Mouse (Mus musculus) ES-CJ7 (cell line): Measurements from ENCODE around the gene Cdc123.

ENCODE experiments used
- DNase-seq: peaks from one replicate; pipeline ENCODE4 v3.0.0; 2011; ENCODE audit warnings: low read depth, low spot score

The Cdc123 gene

DNA sequence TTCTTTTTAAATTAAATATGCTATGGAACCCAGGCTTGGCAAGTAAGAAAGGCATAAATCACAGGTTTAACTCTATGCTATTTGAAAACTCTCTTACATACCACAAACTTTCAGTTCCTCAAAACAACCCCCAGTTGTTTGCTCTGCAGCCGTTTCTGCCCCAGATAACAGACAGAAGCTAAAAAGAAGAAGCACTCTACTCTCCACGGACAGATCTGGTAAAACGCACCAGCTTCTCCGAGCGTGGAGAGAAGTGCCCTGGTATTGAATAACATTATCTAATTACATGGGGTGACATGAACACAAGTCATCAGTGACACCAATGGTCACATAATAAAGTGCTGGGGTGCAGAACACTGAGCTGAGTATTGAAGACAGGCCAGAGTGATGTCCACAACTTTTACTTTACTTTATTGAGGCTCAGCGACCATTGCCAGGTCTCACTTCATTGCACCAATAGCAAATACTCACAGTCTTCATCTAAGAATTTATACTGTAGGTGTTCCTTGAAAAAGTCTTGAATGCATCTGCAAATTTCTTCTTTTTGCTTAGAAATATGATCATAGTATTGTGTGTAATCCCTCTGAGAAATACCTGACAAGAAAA, 40.4 kb downstream of the Cdc123 start:
- DNase-seq: no peak

DNA sequence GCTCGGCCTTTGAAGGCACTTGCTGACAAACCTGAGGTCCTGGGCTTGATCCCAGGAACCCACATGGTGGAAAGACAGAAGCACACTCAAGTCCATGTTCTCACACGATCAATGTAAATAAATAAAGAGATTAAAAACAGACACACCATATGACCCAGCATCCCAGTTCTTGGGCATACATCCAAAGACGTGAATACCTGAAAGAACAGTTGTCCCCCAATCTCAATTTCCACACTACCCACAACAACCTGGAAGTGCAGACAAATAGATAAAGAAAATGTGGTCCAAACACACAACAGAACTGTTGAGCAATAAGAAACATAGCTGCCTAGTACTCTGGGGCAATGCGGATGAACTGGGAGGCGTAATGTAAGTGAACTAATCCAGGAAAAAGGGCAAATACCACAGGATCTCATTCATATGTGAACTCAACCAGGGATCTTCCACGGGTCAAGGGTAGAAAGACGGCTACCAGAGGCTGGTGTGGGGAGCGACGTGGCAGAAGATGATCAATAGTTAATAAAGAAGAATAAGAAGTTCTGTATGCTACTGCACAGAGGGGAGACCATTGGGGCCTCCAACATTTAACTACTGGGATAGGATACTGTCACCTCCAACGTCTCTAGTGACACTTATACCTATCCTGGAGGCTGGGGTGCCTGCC, 42.9 kb downstream of the Cdc123 start:
- no peak for DNase-seq

DNA sequence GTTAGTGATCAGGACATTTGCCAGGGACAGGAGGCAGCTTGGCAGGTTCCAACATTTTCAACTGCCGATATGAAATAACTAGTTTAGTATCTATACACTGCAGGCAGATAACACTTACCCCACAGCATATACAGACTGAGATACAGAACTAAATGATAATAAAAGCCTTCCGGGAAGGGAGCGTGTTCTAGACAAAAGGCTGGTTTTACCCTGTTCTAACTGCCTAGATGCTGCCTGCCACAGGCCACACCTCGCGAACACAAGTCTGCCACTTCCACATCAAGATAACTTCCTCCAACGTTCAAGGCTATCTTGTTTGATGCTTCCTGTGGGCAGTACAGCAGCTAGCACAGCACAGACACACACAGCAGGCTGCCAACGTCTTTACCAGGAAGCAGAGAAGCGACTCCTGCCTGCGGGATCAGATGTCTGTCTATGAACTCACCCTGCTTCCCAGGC, 43.8 kb downstream of the Cdc123 start:
- DNase-seq: peak; percentile 71

DNA sequence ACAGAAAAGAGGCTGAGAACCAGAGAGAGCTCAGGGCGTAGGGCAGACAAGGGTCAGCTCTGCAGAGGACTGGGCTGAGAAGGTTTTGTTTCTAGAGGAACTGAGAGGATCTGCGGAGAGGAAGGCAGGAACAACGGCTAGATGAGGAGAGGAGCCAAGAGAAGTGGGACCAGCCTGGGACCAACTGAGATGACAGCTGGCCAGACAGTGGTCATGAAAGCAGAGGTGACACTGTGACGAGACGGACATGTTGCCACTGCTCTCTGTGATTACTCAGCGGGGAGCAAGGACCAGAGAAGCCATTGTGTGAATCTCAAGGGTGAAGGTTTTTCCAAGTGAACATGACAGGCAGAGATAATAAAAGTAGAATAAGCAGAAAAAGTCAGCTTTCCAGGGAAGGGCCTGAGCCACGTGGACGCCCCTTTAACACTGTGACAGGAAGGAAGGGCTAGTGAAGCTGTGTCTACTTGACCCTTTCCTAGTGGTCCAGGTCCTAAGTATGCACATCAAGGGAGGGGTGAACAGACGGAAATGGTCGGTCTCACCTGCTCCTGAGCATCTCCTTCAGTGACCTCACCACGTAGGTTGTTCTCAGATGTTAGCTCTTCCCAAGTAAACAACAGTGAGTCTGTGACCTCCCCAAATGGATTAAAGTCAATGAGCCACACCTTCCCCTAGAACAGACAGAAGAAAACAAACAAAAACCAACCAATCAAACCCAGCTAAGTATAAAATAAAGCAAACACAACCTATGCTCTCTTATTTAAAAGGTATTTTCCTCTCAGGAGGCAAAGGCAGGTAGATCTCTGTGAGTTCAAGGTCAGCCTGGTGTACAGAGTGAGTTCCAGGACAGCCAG, 46.9 kb downstream of the Cdc123 start:
- DNase-seq: peak; percentile 24

DNA sequence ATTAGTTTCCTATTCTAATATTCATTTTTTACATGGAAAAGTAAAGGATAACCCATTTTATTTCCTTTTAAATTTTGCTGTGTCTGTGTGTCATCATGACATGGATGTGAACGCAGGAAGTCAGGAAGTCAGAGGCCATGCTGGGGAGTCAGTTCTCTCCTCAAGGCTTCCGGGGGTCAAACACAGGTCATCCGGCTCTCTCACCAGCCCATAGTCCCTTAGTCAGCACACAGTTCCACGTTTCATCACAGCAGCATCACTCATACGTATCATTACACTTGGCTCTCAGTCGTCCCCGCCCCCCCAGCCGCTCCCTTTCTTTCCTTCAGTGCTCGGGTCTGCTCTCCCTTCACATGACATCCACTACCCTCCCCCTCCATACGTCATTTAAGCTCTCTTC, 51.2 kb downstream of the Cdc123 start:
- DNase-seq: no peak

DNA sequence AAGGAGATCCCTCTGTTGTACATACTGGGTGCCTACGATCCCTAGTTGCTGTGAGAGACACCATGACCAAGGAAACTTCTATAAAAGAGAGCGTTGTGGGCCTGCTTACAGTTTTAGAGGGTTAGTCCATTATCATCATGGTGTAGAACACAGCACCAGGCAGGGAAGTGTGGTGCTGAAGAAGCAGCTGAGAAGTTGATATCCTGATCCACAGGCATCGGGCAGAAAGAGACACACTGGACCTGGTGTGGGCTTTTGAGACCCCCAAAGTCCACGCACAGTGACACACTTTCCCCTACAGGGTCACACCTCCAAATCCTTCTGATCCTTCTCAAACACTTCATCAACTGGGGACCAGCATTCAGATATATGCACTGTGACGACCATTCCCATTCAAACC, 52.9 kb downstream of the Cdc123 start:
- DNase-seq: no peak

DNA sequence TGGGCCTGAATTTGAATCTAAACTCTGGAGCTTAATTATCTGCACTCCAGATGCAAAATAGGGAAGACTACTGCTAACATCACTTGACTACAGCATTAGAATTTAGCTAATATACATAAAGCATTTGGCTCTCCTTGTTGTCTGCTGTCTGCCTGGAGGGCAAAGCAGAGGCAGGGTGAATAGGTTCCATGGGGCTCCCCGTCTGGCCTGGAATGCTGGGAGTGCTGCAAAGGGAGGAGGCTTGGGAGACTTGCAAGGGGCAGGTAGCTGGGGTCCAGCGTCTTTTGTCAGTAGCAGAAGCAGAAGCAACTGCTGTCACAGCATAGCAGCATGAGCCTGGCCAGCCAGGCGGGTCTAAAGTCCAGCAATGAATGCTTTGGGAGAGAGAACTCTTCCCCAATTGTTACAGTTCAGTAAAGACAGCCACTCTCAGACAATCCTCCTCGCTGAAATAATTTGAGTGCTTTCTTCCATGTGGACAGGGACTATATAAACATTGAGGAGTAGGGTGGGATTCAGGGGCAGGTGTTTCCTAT, 55.3 kb downstream of the Cdc123 start:
- peak; percentile 19 for DNase-seq

DNA sequence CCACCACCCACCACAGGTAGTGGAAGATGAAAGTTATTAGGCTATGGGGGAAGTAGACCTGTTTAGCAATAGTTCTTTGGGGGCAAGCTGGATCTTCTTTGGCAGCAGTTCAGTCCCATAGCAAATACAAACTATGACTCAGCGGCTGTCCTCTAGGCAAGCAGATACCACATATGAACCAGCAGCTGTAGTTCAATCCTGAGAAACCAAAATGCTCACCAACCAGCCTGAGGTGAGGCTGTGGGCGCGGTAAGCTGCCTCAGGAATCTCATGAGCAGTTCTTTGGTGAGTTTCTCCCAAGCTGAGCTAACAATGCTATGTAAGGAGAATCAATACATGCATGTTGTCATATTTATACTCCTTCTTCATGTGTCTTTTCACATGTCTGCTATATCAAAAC, 57.6 kb downstream of the Cdc123 start:
- no peak for DNase-seq

DNA sequence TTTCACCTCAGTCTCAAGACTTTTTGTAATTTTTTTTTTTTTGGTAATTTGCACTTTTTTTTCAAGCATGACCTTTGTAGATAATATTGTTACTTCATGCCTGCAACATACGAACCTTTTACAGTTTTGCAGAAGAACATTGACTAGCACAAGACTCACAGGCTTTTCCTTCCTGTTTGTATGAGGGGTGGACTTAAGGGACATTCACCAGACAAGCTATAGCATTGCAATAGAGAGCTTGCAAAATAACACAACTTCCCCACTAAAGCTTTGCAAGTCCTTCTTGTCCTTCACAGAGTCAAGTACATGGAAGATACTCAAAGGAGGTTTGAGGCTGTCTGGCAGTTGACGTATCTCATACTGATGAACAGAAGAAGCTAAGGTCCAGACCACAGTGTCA, 72.5 kb downstream of the Cdc123 start:
- DNase-seq: no peak

DNA sequence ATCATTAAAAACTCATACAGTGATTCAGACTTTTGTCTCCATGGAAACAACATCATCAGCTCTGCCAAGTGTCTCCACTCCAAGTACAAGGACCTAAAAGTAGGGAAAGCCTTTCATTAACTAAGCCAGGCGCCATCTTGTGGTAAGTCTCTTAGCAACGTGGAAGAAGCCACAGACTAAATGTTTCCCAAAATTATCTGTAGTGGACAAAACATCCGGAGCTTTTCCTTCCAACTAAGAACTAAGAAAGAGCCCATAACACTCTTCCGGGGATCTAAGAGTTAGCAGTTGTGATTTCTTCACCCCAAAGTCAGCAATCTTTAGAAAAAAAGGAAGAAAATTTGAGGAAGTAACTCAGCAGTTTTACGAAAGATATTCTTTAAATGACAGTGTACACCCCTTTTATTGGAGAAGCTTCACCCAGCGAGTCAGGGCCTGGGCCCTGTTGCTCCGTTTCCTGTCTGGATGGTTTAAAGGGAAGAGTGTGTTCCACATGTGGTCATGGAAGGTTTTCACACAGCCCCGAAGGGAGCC, 74.2 kb downstream of the Cdc123 start:
- peak; percentile 62 for DNase-seq

DNA sequence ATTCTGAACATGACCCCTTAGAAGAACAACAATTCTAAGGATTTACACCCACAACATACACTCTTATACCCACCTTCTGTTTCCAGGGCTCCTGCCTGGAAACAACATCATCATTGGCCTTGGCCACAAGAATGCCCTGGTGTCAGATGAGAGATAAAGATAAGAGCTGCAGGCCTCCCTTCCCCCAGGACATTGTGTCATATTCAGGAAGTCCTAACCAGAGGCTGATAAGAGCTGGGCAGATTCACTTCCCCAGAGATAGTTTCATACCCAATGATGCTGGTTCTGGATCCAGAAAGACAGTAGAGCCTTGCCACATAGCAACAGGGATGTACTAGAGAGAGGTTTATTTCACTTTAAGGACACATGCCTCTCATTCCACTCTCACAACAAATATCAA, 75.3 kb downstream of the Cdc123 start:
- DNase-seq: no peak

DNA sequence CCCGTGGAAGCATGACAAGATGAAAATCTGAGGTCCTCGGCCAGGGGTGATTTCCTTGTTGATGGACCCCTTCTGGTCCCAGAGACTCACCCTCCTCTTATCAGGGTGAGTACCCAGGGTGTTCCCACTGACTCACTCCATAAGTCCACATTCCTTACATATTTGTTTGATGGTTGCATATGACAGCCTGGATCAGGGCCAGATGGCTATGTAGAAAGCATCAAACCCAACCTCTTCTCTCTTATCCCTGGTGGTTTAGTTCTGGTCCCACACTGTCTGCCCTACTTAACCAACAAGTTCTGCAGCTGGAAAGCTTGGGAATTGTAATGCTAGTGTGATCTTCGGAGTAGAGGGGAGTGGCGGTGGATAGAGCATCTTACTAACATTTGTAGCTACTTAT, 76.0 kb downstream of the Cdc123 start:
- DNase-seq: no peak

DNA sequence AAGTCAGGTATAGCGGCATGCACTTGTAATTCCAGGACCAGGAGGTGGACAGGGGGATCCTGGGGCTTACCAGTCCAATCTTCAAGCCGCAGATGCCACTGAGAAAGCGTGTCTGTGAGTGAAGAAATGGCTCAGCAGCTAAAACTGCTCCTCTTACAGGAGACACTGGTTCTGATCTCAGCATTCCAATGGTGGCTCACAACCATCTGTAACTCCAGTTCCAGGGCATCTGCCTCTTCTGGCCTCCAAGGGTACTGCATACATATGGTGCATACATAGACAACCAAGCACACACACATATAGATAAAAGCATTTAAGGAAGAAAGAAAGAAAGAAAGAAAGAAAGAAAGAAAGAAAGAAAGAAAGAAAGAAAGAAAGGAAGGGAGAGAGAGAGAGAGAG, 82.9 kb downstream of the Cdc123 start:
- peak; percentile 50 for DNase-seq

DNA sequence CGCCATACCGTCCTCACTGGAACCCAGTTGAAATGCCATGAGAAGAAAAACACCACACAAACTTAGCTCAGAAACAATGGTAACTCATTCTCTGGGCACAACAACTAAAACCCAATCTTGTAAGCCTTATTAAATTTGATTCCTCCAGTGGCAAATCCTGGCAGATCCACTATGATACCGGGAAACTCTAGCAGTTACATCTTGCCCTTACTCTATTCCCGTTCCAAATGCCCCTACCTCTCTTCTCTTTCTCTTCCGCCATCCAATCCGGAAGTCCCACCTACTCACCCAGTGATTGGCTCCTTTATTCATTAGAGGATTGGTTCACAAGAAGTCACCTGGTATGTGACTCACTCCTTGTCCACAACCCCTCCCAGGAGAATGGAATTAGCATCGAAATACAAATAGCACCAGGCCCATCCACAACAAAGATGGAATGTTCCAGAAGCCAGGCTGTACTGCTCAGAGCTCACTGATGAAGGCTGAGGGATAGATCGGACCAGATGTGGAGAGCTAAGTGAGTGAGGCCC, 84.4 kb downstream of the Cdc123 start:
- peak; percentile 20 for DNase-seq

DNA sequence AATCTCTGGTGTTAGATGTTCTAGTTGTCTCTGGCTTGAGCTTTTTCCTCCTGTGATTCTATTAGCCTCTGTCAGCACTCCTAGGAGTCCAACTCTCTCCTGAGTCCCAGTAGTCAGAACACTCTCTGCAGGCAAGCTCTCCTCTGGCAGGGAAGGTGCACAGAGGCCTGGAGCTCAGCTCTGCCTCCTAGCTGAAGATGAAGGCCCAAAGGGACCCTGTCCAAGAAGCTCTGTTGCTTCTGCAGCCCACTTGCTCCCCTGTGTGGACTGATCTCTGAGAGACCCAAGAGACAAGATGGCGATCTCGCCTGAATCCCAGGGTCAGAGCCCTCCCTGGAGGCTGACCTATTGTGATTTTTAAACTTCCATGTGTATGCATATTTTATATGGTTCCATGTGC, 86.4 kb downstream of the Cdc123 start:
- DNase-seq: no peak

DNA sequence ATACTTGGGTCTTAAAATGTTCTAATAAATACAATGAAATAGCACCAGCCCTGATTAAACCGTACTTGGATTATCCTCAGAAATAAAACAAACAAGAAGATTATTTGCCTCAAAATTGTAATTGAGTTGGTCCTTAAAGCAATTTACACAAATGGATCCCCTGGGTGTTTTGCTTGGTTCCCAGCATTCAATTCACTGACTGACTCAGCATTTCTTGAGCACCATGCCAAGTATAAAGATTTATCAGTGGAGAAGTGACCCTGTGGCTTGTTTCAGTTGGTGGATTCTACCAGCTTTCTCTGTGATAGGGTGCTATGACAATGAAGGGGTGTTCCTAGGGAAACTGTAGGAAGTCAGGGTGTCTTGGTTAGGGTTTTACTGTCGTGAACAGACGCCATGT, 94.1 kb downstream of the Cdc123 start:
- DNase-seq: no peak

DNA sequence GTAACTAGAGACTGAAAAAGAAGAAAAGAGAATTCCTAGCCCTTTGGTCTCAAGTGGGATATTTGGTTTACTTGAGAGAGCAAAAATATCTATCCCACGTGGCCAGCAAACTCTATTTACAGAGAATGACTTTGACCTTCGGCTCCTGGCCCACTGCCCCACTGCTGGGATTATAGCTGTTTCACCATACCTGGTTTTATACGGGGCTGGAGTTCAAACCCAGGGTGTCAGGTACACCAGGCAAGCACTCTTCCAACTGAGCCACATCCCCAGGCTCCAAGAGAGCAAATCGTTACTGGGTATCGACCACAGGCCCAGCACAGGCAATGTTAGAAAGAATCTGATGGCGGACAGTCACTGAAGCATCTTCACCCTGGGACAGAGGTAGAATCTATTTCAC, 95.8 kb downstream of the Cdc123 start:
- no peak for DNase-seq

DNA sequence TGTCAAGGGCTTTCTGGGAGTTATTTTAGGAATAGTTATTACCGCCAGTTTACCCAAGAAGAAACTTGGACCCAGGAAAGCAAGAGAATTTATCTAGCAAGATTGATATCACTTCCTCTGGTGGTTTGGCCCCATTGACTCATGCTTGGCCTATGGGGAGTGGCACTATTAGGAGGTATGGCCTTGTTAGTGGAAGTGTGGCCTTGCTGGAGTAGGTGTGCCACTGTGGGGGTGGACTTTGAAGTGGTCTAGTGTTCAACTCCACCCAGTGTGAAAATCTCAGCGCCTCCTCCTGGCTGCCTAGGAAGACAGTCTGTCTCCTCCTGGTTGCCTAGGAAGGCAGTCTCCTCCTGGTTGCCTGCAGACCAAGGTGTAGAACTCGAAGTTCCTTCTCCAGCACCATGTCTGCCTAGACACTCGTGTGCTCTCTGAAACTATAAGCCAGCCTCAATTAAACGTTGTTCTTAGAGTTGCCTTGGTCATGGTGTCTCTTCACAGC, 97.4 kb downstream of the Cdc123 start:
- no peak for DNase-seq

DNA sequence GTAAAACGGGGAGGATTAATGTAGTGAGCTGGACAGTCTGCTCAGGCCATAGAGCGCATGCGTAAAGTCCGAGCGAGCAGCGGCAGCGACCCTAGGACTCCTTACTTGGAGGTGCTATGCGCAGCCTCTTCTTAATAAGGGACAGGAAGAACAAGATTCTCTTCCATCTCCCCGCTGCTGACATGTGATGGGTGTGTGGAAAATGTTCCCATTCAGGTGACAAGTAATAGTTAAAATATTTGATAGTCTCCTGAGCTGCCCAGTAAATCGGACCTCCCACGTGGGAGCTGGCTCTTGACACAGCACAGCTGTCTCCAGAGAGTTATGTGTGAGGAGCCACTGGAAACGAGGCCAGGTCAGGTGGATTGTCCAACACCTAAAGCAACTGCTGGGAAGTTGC, 98.4 kb downstream of the Cdc123 start:
- DNase-seq: no peak
